Mouse (Mus musculus): ENCODE data around the gene Rchy1. TPM values are rescaled to one million over a fixed set of nuclear protein-coding genes. Genes with fewer than 3 reads are reported as not detected.

Gene Rchy1
- total RNA-seq (2021), result 10 to 100 TPM; 30.9 to 34.0 TPM
- long read RNA-seq, experiment 1, transcript Rchy1-201 (9 exons, 1,967 nt), result major isoform, 21 of 31 reads
- long read RNA-seq, experiment 1, partial matches to known transcripts, result 4 of 31 reads
- long read RNA-seq, experiment 1, other reads (novel, unspliced or antisense), result 4 of 31 reads
- long read RNA-seq, experiment 2, transcript Rchy1-201 (9 exons, 1,967 nt), result major isoform, 8 of 13 reads
- long read RNA-seq, experiment 2, partial matches to known transcripts, result 2 of 13 reads
- long read RNA-seq, experiment 2, other reads (novel, unspliced or antisense), result 3 of 13 reads

DNA sequence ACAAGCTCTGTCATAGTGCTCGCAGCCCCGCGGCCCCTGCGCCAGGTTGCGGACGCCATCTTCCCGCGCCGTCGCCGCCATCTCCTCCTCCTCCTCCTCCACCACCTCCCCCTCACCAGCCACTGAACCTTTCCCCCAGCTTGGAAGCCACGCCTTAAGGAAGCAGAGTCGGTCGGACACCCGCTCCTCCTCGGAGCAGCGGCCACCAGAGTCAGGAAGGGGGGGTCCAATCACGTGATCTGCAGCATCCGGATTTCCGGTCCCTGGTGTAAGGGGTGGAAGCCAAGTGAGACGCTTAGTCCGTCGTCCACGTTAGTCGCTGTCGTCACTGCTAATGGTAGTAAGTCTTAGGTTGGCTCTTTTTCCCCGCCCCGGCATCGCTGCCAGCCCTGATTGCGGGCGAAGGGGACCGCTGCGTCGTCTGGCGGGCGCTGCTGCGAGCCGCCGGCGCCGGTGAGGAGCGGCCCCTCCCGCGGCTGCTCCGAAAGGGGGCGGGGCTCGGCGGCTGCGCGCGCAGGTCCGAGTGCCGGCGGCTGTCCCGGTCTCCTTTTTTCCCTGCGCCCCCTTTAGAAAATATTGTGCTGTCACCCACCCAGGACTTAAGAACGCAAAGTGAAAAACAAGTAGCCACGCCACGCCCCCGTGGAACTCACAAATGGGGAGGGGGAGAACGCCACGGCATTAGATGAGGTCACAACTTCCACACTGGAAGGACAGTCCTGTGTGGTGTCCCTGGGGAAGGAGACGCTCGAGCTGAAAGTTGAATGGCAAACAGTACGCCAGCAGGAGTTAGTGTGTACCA is at the start of gene Rchy1:
Gene Rchy1, minus strand, starts transcription at position 430 of the 802 bp plus-strand sequence.
- peak; percentile 98 for DNase-seq

DNA sequence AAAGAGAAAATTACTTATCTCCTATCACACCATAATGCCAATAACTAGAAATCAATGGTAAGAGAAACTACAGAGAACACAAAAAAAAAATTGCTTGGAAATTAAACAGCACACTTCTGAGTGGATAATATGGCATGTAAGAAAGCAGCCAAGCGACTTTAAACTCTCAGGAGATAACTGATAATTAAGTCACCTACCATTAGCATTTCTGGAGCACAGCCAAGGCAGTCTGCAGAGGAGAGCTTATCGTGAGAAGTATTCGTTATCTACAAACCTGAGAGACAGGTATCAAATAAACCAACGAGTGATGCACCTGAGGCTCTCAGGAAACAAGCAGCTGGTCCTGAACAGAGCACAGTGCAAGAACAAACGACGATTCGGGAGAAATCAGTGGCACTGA is 48.9 kb upstream of the Rchy1 start:
- no peak for DNase-seq

DNA sequence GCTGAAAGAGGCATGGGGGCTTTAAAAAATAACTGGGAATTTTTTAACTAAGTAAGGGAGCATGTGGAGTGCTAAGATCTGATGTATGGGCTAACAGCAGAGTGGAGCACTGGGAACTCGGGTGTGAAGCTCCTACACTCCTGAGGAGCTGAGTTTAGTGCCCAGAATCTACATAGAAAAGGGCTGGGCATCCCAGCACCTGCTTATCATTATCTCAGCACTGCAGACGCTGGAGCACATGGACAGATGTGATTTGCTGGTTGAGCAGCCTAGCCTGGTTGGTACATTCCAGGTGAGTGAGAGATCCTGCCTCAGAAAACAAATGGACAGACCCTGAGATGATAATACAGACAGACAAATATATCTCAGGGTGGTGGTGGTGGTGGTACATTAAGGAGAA is 47.0 kb upstream of the Rchy1 start:
- no peak for DNase-seq

GRCm38 (mm10) chr5:92003011-92003410 is 40.1 kb upstream of the Rchy1 start:
- DNase-seq, result peak in 1 of 2 experiments; percentile 12

GRCm38 (mm10) chr5:92000770-92001169 is 37.9 kb upstream of the Rchy1 start:
- peak; percentile 8 to 41 for DNase-seq

GRCm38 (mm10) chr5:91994546-91994945 is 31.7 kb upstream of the Rchy1 start:
- DNase-seq, result peak; percentile 5 to 18

GRCm38 (mm10) chr5:91993061-91993460 is 30.2 kb upstream of the Rchy1 start:
- no peak for DNase-seq

DNA sequence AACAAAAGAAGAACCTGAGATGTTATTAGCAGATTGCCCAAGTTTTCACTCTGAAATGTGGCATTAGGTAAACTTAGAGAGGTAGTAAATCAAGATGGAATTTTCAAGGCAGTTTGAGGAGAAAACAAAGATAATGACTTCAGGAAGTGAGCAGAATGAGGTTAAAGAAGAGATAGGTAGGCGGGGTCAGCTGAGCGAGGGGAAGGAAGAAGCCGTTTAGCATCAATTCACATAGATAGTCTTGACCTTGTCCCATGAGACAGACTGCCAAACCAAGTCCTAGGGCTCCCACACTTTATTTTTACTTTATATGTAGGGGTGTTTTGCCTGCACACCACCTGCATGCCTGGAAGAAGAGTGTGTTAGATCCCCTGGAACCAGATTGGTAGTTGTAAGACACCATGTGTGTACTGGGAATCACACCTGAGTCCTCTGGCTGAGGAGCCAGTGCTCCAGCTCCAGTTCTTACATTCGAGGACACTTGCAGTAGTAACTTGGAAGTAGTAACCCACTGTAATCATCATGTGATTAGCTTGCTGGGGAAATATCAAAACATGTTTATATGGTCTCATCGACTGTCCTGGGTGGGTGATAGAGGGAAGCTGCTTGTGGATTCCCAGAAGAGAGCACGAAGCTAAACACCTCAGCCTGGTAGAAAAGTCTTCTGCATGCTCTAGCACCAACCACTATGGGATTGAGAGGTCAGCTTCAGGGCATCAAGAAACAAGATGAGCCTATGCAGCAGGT is 28.5 kb upstream of the Rchy1 start:
- no peak for DNase-seq

DNA sequence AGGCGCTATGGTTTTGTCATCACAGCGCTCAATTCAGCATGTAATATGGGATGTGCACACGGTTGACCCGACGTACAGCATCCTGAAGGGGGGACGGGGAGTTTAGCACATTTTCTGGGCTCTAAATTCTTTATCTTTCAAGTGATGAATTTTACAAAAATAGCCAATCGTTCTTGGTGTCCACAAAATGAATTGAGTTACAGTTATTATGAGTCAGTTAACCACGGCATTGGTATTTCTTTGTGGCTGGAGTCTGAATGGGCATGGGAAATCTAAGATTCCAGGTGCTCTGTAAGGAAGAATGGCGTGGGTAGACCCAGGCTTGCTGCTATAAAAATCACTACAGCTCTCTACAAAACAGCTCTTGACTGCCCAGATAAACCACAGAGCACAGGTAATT is 26.4 kb upstream of the Rchy1 start:
- no peak for DNase-seq

DNA sequence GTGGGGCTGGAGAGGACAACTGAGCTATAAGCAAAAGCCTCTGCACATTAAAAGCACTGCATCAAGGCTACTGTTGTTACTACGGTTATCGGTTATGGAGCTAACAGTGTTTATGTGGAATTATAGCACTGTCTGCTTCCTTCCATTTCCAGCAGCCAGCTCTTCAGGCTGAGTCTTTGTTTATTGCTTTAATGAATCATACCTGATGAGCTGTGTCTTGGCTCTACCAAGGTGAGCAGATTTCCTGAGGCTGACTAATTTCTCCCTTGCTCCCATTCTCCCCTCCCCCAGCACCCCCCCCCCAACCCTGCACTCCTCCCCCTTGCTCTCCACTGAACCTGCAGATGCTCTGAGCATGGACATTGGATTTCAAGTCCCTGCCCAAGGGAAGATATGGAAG is 24.9 kb upstream of the Rchy1 start:
- no peak for DNase-seq

DNA sequence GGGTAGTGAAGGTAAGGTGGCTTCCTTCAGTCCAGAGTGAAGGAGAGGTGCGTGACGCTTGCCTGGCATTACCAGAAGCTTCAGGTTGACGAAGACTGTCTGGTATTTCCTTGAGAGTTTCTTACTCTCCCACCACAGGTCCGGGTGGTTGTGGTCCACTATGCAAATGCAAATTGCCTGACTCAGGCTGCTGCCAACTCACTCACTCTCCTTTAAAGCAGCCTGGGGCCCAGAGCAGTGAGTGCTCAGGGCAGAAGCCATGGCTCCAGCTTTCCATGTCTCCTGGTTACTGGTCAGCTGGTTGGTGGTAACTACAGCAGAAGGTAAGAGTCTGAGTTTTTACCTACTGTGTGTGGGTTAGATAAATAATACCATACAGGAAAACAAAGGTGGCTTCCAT is 24.4 kb upstream of the Rchy1 start, which contains the start of gene Odaph:
Gene Odaph, plus strand, starts transcription at position 240 of the 400 bp plus-strand sequence.
- no peak for DNase-seq

- no peak for DNase-seq
Observed at GRCm38 (mm10) chr5:91985721-91986120, 22.9 kb upstream of the Rchy1 start.

DNA sequence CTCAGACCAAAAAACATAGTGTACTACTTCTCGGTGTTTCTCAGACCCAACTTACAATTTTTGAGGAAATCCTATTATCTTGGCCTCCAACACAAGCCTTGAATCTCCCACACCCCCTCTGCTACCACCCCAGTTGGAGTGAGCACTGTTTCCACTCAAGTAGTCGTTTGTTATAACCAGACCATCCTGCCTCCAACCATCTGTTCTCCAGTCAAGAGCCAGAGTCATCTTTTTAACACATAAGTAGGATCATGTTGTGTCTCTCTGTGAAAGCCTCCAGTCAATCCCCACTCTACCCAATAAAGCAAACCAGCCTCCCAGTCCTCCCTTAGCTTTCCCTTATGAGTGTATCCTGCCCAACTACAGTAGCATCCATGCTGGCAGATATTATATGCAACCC is 20.6 kb upstream of the Rchy1 start:
- DNase-seq, result no peak

GRCm38 (mm10) chr5:91981176-91981840 is 18.4 kb upstream of the Rchy1 start:
- no peak for DNase-seq

DNA sequence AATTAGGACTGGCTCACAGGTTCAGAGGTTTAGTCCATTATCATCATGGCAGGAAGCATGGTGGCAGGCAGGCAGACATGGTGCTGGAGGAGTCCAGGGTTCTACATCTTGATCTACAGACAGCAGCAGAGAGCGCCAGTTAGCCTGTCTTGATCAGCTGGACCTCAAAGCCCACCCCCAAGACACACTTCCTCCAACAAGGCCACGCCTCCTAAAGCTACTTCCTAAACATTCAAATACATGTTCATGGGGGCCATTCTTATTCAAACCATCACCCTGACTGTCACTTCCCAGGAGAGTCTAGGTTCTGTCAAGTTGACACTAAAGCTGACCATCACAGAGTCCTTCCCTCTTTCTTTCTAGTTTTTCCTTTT is 14.5 kb upstream of the Rchy1 start:
- DNase-seq, result no peak

GRCm38 (mm10) chr5:91976566-91977396 is 13.9 kb upstream of the Rchy1 start:
- no peak for DNase-seq

GRCm38 (mm10) chr5:91975758-91976157 is 12.9 kb upstream of the Rchy1 start:
- DNase-seq, result no peak

- DNase-seq, result no peak
Observed at GRCm38 (mm10) chr5:91974002-91974401, 11.1 kb upstream of the Rchy1 start.

DNA sequence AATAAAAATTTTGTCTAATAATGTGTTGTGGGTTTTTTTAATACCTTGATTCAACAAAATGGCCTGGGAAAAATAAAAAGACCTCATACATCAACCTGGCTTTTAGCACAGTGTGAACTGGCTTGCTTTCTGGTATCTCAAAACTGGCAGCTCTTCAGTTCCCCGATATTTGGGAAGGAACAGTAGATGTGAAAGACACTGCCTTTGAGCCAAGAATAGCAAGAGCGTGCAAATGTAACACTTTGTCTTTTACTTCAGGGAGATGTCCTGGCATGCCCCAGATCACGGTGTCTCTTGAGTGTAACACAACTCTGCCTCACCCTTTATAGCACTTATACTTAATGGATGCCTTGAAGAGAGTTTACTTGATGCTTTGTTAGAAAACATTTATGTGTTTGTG is 9.2 kb upstream of the Rchy1 start:
- DNase-seq, result peak in 1 of 2 experiments; percentile 18

- DNase-seq, result peak in 1 of 2 experiments; percentile 84
Observed at GRCm38 (mm10) chr5:91962259-91962638, 619 bp downstream of the Rchy1 start.

- peak in 1 of 2 experiments; percentile 34 for DNase-seq
Observed at GRCm38 (mm10) chr5:91961370-91961769, 1.5 kb downstream of the Rchy1 start.
